Mouse (Mus musculus) hindbrain, embryonic 11.5 days (tissue): ENCODE measurements at regions not wholly inside any gene's neighbourhood (a gene's known extent, or its start where the extent isn't known, plus 50 kb on each side); places are given as distances from the start of the nearest gene placed in this dataset.

Experiments used
- ATAC-seq: fragments of 200-750 bp; cut with Nextera tagmentation; 2 replicates; pipeline ENCODE4 v1.8.0; 2017; ENCODE audit warnings: mild to moderate bottlenecking, moderate TSS enrichment, moderate library complexity; ENCODE audit not compliant: low FRiP score
- DNase-seq: peaks from one replicate; pipeline ENCODE4 v3.0.0-alpha.2; 2015; ENCODE audit warnings: low spot score
- H3K27ac ChIP-seq: fragments of 300-500 bp; sonication (generic); 2 replicates; pipeline ENCODE4 v1.5.1; 2014; ENCODE audit warnings: mild to moderate bottlenecking, low read depth, low read length
- H3K27me3 ChIP-seq: fragments of 300-500 bp; sonication (generic); 2 replicates; pipeline ENCODE4 v1.6.1; 2014; ENCODE audit warnings: mild to moderate bottlenecking, low read length, moderate library complexity, mixed read lengths; ENCODE audit not compliant: control insufficient read depth, insufficient read depth
- H3K36me3 ChIP-seq: fragments of 300-500 bp; sonication (generic); 2 replicates; pipeline ENCODE4 v1.6.1; 2014; ENCODE audit warnings: mild to moderate bottlenecking, low read length, moderate library complexity, mixed read lengths; ENCODE audit not compliant: control insufficient read depth, insufficient read depth
- H3K4me1 ChIP-seq: fragments of 300-500 bp; sonication (generic); replicated peaks from 2 replicates; pipeline ENCODE4 v1.6.1; 2014; ENCODE audit warnings: low read length, mixed read lengths; ENCODE audit not compliant: control insufficient read depth, insufficient read depth
- H3K4me2 ChIP-seq: fragments of 300-500 bp; sonication (generic); replicated peaks from 2 replicates; pipeline ENCODE4 v1.6.1; 2014; ENCODE audit warnings: mild to moderate bottlenecking, low read depth, low read length
- H3K4me3 ChIP-seq: fragments of 300-500 bp; sonication (generic); 2 replicates; pipeline ENCODE4 v1.5.1; 2014; ENCODE audit warnings: low read depth, low read length
- H3K9ac ChIP-seq: fragments of 300-500 bp; sonication (generic); 2 replicates; pipeline ENCODE4 v1.6.1; 2014; ENCODE audit warnings: low read depth, low read length
- H3K9me3 ChIP-seq: fragments of 300-500 bp; sonication (generic); 2 replicates; pipeline ENCODE4 v1.6.1; 2016; ENCODE audit warnings: low read length; ENCODE audit not compliant: control insufficient read depth
- whole genome bisulfite sequencing: fragments of 180-500 bp; shearing (Covaris S2); extraction: QIAGEN DNeasy Blood & Tissue Kit; methylation state at CpG from one replicate; pipeline ENCODE4 v1.1.7; 2014; 5-methylcytosine and 5-hydroxymethylcytosine counted together

- no peak for DNase-seq
- Histone ChIP-seq H3K27ac (no peak overlapping the region), H3K9me3 (no peaks in the 10 kb centered on the region), H3K9ac (no peak overlapping the region), H3K4me3 (no peak overlapping the region), H3K4me2 (no peak overlapping the region), H3K36me3 (no peaks in the 10 kb centered on the region), H3K27me3 (no peaks in the 10 kb centered on the region), H3K4me1 (no peaks in the 10 kb centered on the region)
- WGBS = 76% methylated on average over 14 of the region's 14 CpGs
- ATAC-seq = no peak
Measured at GRCm38 (mm10) chr17:64984276-64985011, 148.6 kb upstream of the 4930583I09Rik start.

DNA sequence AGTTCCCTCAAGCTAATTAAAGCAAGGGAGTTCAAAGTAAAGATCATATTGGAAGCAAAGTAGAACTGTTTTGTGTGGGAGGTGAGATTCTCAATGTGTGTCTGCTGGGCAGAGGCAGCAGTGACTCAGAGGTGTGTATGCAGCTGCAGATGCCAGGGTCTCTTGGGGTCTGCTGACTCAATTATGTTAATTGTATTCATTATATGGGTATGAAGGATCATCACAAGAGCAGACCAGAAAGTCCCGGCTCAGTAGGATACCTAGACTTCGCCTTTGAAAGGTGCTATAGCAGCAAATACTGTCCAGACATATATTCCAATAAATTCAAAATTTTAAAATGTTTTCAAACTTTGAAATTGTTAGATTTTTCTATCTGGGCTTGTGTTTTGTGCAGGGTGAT is 147.6 kb upstream of the 4930583I09Rik start:
- H3K4me2 ChIP-seq = no peak overlapping the region
- no peak overlapping the region for H3K4me3 ChIP-seq
- H3K9me3 ChIP-seq = no peaks in the 10 kb centered on the region
- no peak overlapping the region for H3K9ac ChIP-seq
- ATAC-seq (no peak), DNase-seq (peak; percentile 3)
- H3K27me3 ChIP-seq = no peaks in the 10 kb centered on the region
- WGBS = 82% methylated on average over 2 of the region's 2 CpGs
- no peaks in the 10 kb centered on the region for H3K36me3 ChIP-seq
- no peaks in the 10 kb centered on the region for H3K4me1 ChIP-seq
- H3K27ac ChIP-seq = no peak overlapping the region

DNA sequence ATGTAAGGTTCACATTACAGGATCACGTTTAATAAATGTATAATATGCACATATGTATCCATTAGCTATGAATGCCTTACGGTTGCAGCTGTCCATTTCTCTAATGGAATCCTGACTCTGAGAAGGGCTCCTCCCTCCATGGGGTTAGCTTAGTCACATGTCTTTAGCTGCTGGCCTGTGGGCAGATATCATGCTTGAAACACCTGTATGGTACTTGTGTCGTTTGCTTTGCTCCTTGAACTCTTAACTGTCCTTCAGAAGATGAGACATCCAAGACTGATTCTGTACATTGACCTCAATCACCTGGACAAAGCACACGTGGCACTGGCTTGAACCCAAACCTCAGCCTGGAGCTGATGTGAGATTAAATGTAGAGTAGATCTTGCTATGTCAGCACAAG is 128.3 kb upstream of the 4930583I09Rik start:
- Histone ChIP-seq H3K9ac (no peak overlapping the region), H3K36me3 (no peaks in the 10 kb centered on the region), H3K4me1 (no peaks in the 10 kb centered on the region), H3K27ac (no peak overlapping the region), H3K27me3 (no peaks in the 10 kb centered on the region), H3K4me3 (no peak overlapping the region), H3K9me3 (no peaks in the 10 kb centered on the region), H3K4me2 (no peak overlapping the region)
- ATAC-seq = no peak
- 89% methylated on average over 4 of the region's 4 CpGs for WGBS
- no peak for DNase-seq

- 82% methylated on average over 2 of the region's 2 CpGs for WGBS
Measured at GRCm38 (mm10) chr17:64961887-64962286, 126.0 kb upstream of the 4930583I09Rik start.

DNA sequence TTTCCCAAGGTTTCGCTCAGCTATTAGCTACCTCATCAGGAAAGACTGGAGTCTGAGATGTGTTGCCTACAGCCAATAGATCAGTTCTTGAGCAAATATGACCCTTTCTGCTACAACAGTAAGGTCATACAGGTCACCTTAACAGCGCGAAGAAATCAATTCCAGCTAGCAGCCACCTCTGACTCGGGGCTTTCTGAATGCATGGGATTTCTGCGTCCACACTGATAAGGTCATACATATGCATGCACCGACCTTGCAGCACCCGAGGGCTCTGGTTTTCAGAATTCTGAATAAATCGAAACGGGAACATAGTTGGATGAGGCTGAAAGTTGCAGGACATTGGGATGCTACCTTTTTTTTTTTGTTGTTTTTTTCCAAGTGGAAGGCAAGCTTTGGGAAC is 121.6 kb upstream of the 4930583I09Rik start:
- Histone ChIP-seq H3K4me1 (no peaks in the 10 kb centered on the region), H3K27me3 (no peaks in the 10 kb centered on the region), H3K9ac (no peak overlapping the region), H3K27ac (no peak overlapping the region), H3K9me3 (no peaks in the 10 kb centered on the region), H3K4me2 (no peak overlapping the region), H3K4me3 (no peak overlapping the region), H3K36me3 (no peaks in the 10 kb centered on the region)
- WGBS = 61% methylated on average over 9 of the region's 9 CpGs
- peak; percentile 20 for DNase-seq
- ATAC-seq = 0 out of 2 replicates have a peak, but pooled peaks have one; percentile 53

More at GRCm38 (mm10) chr17:64961887-64962286, 126.0 kb upstream of the 4930583I09Rik start:
- H3K27me3 ChIP-seq = no peaks in the 10 kb centered on the region
- no peak overlapping the region for H3K27ac ChIP-seq
- DNase-seq (no peak), ATAC-seq (no peak)
- no peak overlapping the region for H3K4me3 ChIP-seq
- H3K4me2 ChIP-seq = no peak overlapping the region
- H3K4me1 ChIP-seq = no peaks in the 10 kb centered on the region
- H3K9me3 ChIP-seq = no peaks in the 10 kb centered on the region
- H3K9ac ChIP-seq = no peak overlapping the region
- H3K36me3 ChIP-seq = no peaks in the 10 kb centered on the region

DNA sequence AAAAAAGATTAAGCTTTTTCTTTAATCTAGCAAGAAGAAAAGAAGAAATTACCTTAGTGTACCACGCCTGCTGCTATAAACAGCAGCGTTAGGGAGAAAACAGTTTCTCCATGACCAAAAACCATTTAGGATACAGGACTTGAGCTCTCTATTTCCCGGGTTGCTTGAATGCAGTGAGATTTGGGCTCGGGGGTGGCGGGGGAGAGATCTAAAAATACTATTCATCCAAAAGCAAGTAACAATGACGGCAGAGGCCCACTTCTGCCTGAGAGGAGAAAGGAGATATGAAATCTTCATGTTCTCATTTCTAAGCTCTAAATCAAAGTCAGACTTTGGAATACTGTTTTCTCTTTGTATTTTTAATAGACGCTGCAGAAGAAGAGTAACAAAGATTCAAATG is 120.6 kb upstream of the 4930583I09Rik start:
- Histone ChIP-seq H3K36me3 (no peaks in the 10 kb centered on the region), H3K9me3 (no peaks in the 10 kb centered on the region), H3K4me3 (no peak overlapping the region), H3K27ac (no peak overlapping the region), H3K9ac (no peak overlapping the region), H3K4me2 (no peak overlapping the region), H3K27me3 (no peaks in the 10 kb centered on the region), H3K4me1 (no peaks in the 10 kb centered on the region)
- ATAC-seq (no peak), DNase-seq (no peak)
- 90% methylated on average over 7 of the region's 7 CpGs for WGBS

DNA sequence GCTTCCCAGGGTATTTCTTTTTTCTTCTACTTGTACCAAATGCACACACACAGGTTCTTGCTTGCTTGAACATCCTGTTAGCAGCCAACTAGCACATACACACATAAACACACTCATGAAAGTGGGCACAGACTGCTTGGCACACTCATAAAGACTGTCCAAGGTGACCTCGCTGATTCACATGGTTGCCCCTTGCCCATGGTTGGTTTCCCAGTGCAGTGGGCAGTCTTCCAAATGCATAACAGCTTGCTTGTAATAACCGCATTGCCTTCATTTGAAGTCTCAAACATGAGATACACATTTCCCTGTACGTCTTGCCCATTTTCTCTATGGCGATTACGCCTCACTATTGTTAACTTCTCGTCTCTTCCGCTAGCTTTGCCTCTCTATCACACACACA is 117.4 kb upstream of the 4930583I09Rik start:
- ATAC-seq = no peak
- Histone ChIP-seq H3K27me3 (no peaks in the 10 kb centered on the region), H3K36me3 (no peaks in the 10 kb centered on the region), H3K27ac (no peak overlapping the region), H3K4me2 (no peak overlapping the region), H3K9me3 (no peaks in the 10 kb centered on the region), H3K4me3 (no peak overlapping the region), H3K9ac (no peak overlapping the region), H3K4me1 (no peaks in the 10 kb centered on the region)
- 99% methylated on average over 7 of the region's 7 CpGs for WGBS
- no peak for DNase-seq

DNA sequence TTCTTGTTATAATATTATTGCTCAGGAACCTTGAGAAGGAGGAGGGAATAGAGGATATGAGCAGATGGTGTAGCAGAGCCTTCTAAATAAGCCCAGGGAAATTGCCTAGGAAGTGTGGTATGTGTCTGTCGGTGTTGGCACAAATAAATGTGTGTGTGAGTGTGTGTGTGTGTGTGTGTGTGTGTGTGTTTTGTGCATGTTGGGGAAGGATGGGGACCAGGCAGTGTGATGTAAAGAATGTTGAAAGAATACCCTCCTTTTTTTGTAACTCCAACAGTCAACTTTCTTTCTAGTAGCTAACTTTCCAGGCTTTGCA is 115.7 kb upstream of the 4930583I09Rik start:
- 89% methylated on average over 1 of the region's 1 CpGs for WGBS
- H3K9ac ChIP-seq = no peak overlapping the region
- H3K9me3 ChIP-seq = no peaks in the 10 kb centered on the region
- no peaks in the 10 kb centered on the region for H3K36me3 ChIP-seq
- no peak overlapping the region for H3K4me2 ChIP-seq
- H3K27me3 ChIP-seq = no peaks in the 10 kb centered on the region
- H3K4me1 ChIP-seq = no peaks in the 10 kb centered on the region
- no peak for ATAC-seq
- H3K27ac ChIP-seq = no peak overlapping the region
- no peak overlapping the region for H3K4me3 ChIP-seq
- DNase-seq = no peak

- 67% methylated on average over 6 of the region's 6 CpGs for whole genome bisulfite sequencing
- H3K4me1 ChIP-seq = no peaks in the 10 kb centered on the region
- DNase-seq (no peak), ATAC-seq (no peak)
- no peak overlapping the region for H3K9ac ChIP-seq
- no peak overlapping the region for H3K27ac ChIP-seq
- no peaks in the 10 kb centered on the region for H3K9me3 ChIP-seq
- no peaks in the 10 kb centered on the region for H3K27me3 ChIP-seq
- no peak overlapping the region for H3K4me3 ChIP-seq
- H3K4me2 ChIP-seq = no peak overlapping the region
- no peaks in the 10 kb centered on the region for H3K36me3 ChIP-seq
Measured at GRCm38 (mm10) chr17:64950802-64951624, 115.1 kb upstream of the 4930583I09Rik start.
